ENCODE assay signal across 9 mouse cellular contexts in genomic region chr2:155605236-155605589, GRCm38 (mm10). TPM values are rescaled to one million over a fixed set of nuclear protein-coding genes. Genes with fewer than 3 reads are reported as not detected.
DNase-seq lines count a peak whose midpoint lies in the region; ATAC-seq lines count a peak whose summit lies in the region.
"Not testable (repeated sequence)": the region's sequence is repeated elsewhere in the genome, so short reads cannot be mapped to it uniquely, and the experiment has no call there.
"Had no signal": no experiment of that assay in that cellular context is flagged by ENCODE, and none has a peak within 500 bp of the region (broad histone marks: within the 10 kb centered on the region; RNA-seq: fewer than 3 reads in every experiment).

No protein-coding gene starts in this region.

- DNase-seq in embryonic facial prominence, embryonic 10.5 days (ENCODE audit: low spot score); heart, embryonic 10.5 days (ENCODE audit: low spot score); liver, embryonic 13.5 days: not testable (repeated sequence)
- peak; percentile 25 for DNase-seq in spleen, adult 12 weeks (ENCODE audit: low spot score)

- H3K27ac ChIP-seq in embryonic facial prominence, embryonic 10.5 days (replicated peaks): peak overlapping the region; percentile 26; the same call in 1 of the 2 replicates
- H3K27ac ChIP-seq in heart, embryonic 10.5 days: peak overlapping the region; percentile 88
- peak overlapping the region; percentile 92 for H3K27ac ChIP-seq in heart, embryonic 15.5 days
- peak overlapping the region; percentile 88 for H3K27ac ChIP-seq in intestine, embryonic 16.5 days (ENCODE audit: low read length)
- H3K27ac ChIP-seq in liver, embryonic 13.5 days: peak overlapping the region; percentile 99

- WGBS in embryonic facial prominence, embryonic 10.5 days: 78% methylated on average over 4 of the region's 4 CpGs
- WGBS in heart, embryonic 10.5 days: 47% methylated on average over 4 of the region's 4 CpGs
- 46% methylated on average over 4 of the region's 4 CpGs for WGBS in heart, embryonic 15.5 days
- WGBS in intestine, embryonic 16.5 days: 52% methylated on average over 4 of the region's 4 CpGs
- WGBS in liver, embryonic 13.5 days (ENCODE audit: insufficient replicate concordance): 8% methylated on average over 4 of the region's 4 CpGs

- not testable (repeated sequence) for ATAC-seq in heart, embryonic 15.5 days (replicated peaks; ENCODE audit: insufficient number of reproducible peaks, insufficient read depth, low FRiP score, low read depth)
- ATAC-seq in intestine, embryonic 16.5 days: peak; percentile 88
- ATAC-seq in liver, embryonic 13.5 days (ENCODE audit: low read depth): peak; percentile 80
- ATAC-seq in megakaryocyte progenitor cell, adult 5-6 weeks (replicated peaks; ENCODE audit: poor library complexity): peak; percentile 66

- peak overlapping the region; percentile 44 for H3K4me2 ChIP-seq in heart, embryonic 15.5 days
- not testable (repeated sequence) for H3K4me2 ChIP-seq in intestine, embryonic 16.5 days (ENCODE audit: low read depth, low read length)
- H3K4me2 ChIP-seq in liver, embryonic 13.5 days: peak overlapping the region; percentile 75

- H3K27me3 ChIP-seq in embryonic facial prominence, embryonic 10.5 days (replicated peaks; ENCODE audit: low read depth, poor library complexity, severe bottlenecking); heart, embryonic 10.5 days (ENCODE audit: insufficient read depth, poor library complexity, severe bottlenecking); heart, embryonic 15.5 days; intestine, embryonic 16.5 days (replicated peaks; ENCODE audit: control insufficient read depth, insufficient read depth, low read length); liver, embryonic 13.5 days: not testable (repeated sequence)

- H3K4me1 ChIP-seq in embryonic facial prominence, embryonic 10.5 days: peaks cover 15% of the 10 kb centered on the region
- peaks cover 41% of the 10 kb centered on the region for H3K4me1 ChIP-seq in heart, embryonic 10.5 days
- H3K4me1 ChIP-seq in heart, embryonic 15.5 days (replicated peaks): peaks cover 31% of the 10 kb centered on the region
- peaks cover 11% of the 10 kb centered on the region for H3K4me1 ChIP-seq in intestine, embryonic 16.5 days (ENCODE audit: control insufficient read depth, insufficient read depth, low read length)
- H3K4me1 ChIP-seq in liver, embryonic 13.5 days (replicated peaks): peaks cover 70% of the 10 kb centered on the region

- H3K36me3 ChIP-seq in embryonic facial prominence, embryonic 10.5 days (replicated peaks); heart, embryonic 10.5 days; heart, embryonic 15.5 days; intestine, embryonic 16.5 days (ENCODE audit: control insufficient read depth, insufficient read depth, low read length); liver, embryonic 13.5 days: not testable (repeated sequence)

- not testable (repeated sequence) for H3K9me3 ChIP-seq in embryonic facial prominence, embryonic 10.5 days; heart, embryonic 10.5 days; heart, embryonic 15.5 days (replicated peaks); intestine, embryonic 16.5 days (ENCODE audit: control insufficient read depth, low read length); liver, embryonic 13.5 days (replicated peaks)

- H3K9ac ChIP-seq in heart, embryonic 15.5 days; intestine, embryonic 16.5 days (ENCODE audit: low read depth, low read length): not testable (repeated sequence)
- peak overlapping the region; percentile 70 for H3K9ac ChIP-seq in liver, embryonic 13.5 days

- not testable (repeated sequence) for H3K4me3 ChIP-seq in embryonic facial prominence, embryonic 10.5 days; heart, embryonic 15.5 days; intestine, embryonic 16.5 days (ENCODE audit: low read length)
- peak overlapping the region; percentile 29; the same call in 1 of the 2 replicates for H3K4me3 ChIP-seq in heart, embryonic 10.5 days
- peak overlapping the region; percentile 45 for H3K4me3 ChIP-seq in liver, embryonic 13.5 days (replicated peaks)

RNA-seq across cellular contexts. Expression of gene Myh7b, which starts 5.8 kb away (rescaled TPM):
- polyA plus RNA-seq in embryonic facial prominence, embryonic 10.5 days (2016; fragmentation: Nextera tagmentation; extraction: Ambion mirVana): 0.75 and 0.77 TPM in 2 replicates
- polyA plus RNA-seq in heart, embryonic 10.5 days (2016; fragmentation: Nextera tagmentation; extraction: Ambion mirVana): 12.4 and 15.7 TPM in 2 replicates
- 21.1 and 21.8 TPM in 2 replicates for polyA plus RNA-seq in heart, embryonic 15.5 days (2015; fragmentation: Nextera tagmentation; extraction: Ambion mirVana)
- polyA plus RNA-seq in intestine, embryonic 16.5 days (2015; fragmentation: Nextera tagmentation; extraction: Ambion mirVana): 0.77 and 1.3 TPM in 2 replicates
- polyA plus RNA-seq in liver, embryonic 13.5 days (2015; fragmentation: Nextera tagmentation; extraction: Ambion mirVana): 2.2 TPM in 2 replicates
- total RNA-seq in megakaryocyte progenitor cell, adult 5-6 weeks (2015): 0.07 TPM in 1 of 2 replicates, not detected in the other
- total RNA-seq in megakaryocyte progenitor cell, adult 5-6 weeks (2017): not detected in 2 replicates
- total RNA-seq: liver, adult 2 months; neutrophil, adult 5-6 weeks had no signal
- polyA plus RNA-seq: liver, adult 2 months had no signal

RNA-seq across cellular contexts. Expression of gene Gss, which starts 12.6 kb away (rescaled TPM):
- 20.2 and 22.9 TPM in 2 replicates for polyA plus RNA-seq in embryonic facial prominence, embryonic 10.5 days (2016; fragmentation: Nextera tagmentation; extraction: Ambion mirVana)
- 24.2 and 29.1 TPM in 2 replicates for polyA plus RNA-seq in heart, embryonic 10.5 days (2016; fragmentation: Nextera tagmentation; extraction: Ambion mirVana)
- polyA plus RNA-seq in heart, embryonic 15.5 days (2015; fragmentation: Nextera tagmentation; extraction: Ambion mirVana): 20.0 and 26.9 TPM in 2 replicates
- 143 and 158 TPM in 2 replicates for polyA plus RNA-seq in intestine, embryonic 16.5 days (2015; fragmentation: Nextera tagmentation; extraction: Ambion mirVana)
- polyA plus RNA-seq in liver, embryonic 13.5 days (2015; fragmentation: Nextera tagmentation; extraction: Ambion mirVana): 67.3 and 68.2 TPM in 2 replicates
- 9.9 and 12.2 TPM in 2 replicates for total RNA-seq in megakaryocyte progenitor cell, adult 5-6 weeks (2015)
- 13.4 and 18.2 TPM in 2 replicates for total RNA-seq in megakaryocyte progenitor cell, adult 5-6 weeks (2017)

Comparison
In these comparisons a context has a peak if more than half of its experiments do, and no peak if none do; other contexts are left out.
1. H3K27ac ChIP-seq: peak in every context shown above with its lines; median percentile 99 in liver, embryonic 13.5 days; 92 in heart, embryonic 15.5 days; 88 in heart, embryonic 10.5 days; 88 in intestine, embryonic 16.5 days; 26 in embryonic facial prominence, embryonic 10.5 days.